Mouse (Mus musculus) limb, embryonic 12.5 days (tissue): ENCODE results near the gene Pdxdc1. TPM values are rescaled to one million over a fixed set of nuclear protein-coding genes. Genes with fewer than 3 reads are reported as not detected.
A peak's percentile ranks its signal among the peaks of the same experiment; 100 is the strongest.
"Not testable (repeated sequence)": the region's sequence is repeated elsewhere in the genome, so short reads cannot be mapped to it uniquely, and the experiment has no call there.

Experiments used
- ATAC-seq: fragments of 200-750 bp; cut with Nextera tagmentation; 2 replicates; pipeline ENCODE4 v1.8.0; 2017; ENCODE audit warnings: low read depth, moderate TSS enrichment; ENCODE audit not compliant: insufficient number of reproducible peaks, insufficient read depth, low FRiP score, low TSS enrichment
- H3K27ac ChIP-seq: fragments of 300-500 bp; sonication (generic); 2 replicates; pipeline ENCODE4 v1.5.1; 2016; ENCODE audit warnings: mild to moderate bottlenecking, moderate library complexity
- H3K27me3 ChIP-seq: fragments of 300-500 bp; sonication (generic); 2 replicates; pipeline ENCODE4 v1.6.1; 2016; ENCODE audit warnings: mild to moderate bottlenecking, moderate library complexity
- H3K36me3 ChIP-seq: fragments of 300-500 bp; sonication (generic); 2 replicates; pipeline ENCODE4 v1.6.1; 2016; ENCODE audit warnings: mild to moderate bottlenecking, moderate library complexity
- H3K4me1 ChIP-seq: fragments of 300-500 bp; sonication (generic); replicated peaks from 2 replicates; pipeline ENCODE4 v1.6.1; 2016
- H3K4me2 ChIP-seq: fragments of 300-500 bp; sonication (generic); 2 replicates; pipeline ENCODE4 v1.6.1; 2016; ENCODE audit warnings: mild to moderate bottlenecking, moderate library complexity
- H3K4me3 ChIP-seq: fragments of 300-500 bp; sonication (generic); replicated peaks from 2 replicates; pipeline ENCODE4 v1.5.1; 2016; ENCODE audit warnings: mild to moderate bottlenecking
- H3K9ac ChIP-seq: fragments of 300-500 bp; sonication (generic); replicated peaks from 2 replicates; pipeline ENCODE4 v1.6.1; 2016; ENCODE audit warnings: mild to moderate bottlenecking, moderate library complexity
- H3K9me3 ChIP-seq: fragments of 300-500 bp; sonication (generic); 2 replicates; pipeline ENCODE4 v1.6.1; 2016; ENCODE audit warnings: mild to moderate bottlenecking, moderate library complexity
- WGBS: fragments of 180-500 bp; shearing (Covaris S2); methylation state at CpG from one replicate; pipeline ENCODE4 v1.1.7; 2016; 5-methylcytosine and 5-hydroxymethylcytosine counted together
- polyA plus RNA-seq: library from polyadenylated mRNA; unstranded; fragments of >200 nt; fragmentation: Nextera tagmentation; extraction: Ambion mirVana; gene quantifications from 2 replicates; pipeline ENCODE4 v1.2.1, GENCODE M21; 2016

Gene Pdxdc1
- polyA plus RNA-seq, 1 experiment from 2014 or later = 97.9 TPM

DNA sequence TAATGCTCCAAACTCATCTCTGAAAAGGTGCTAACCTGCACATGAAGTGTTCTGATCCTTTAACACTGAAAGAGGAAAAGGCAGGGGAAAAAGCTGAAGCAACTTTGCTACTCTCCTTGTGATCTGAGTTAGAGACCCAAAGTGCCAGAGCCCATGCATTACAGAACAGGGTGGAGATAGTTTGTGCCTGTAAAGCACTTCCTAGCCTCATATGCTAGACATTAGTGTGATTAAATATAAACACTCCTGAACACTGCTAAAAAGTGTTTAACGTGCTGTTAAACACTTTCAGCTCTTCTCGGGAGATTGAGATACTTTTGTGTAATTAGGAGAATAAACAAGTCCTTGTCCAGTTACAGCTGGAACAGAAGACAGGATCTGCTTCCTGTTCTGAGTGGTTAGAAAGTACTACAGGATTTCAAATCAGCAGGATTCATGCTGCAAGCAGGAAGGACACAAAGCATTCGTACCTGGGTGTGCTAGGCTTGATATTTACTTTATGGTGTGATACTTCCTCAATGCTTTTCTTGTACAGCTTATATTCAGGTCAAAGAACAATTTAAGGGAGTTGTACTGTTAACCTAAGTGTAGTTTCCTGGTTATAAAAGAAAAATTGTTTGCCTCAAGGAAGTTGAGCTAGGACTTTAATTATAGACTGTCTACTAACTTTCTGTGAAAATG is 19.7 kb downstream of the Pdxdc1 start:
- Histone ChIP-seq H3K27ac (no peak overlapping the region), H3K4me1 (no peaks in the 10 kb centered on the region), H3K4me2 (no peak overlapping the region), H3K36me3 (peaks cover 16% of the 10 kb centered on the region; the same call in 1 of the 2 replicates), H3K4me3 (no peak overlapping the region), H3K27me3 (no peaks in the 10 kb centered on the region), H3K9ac (no peak overlapping the region), H3K9me3 (no peaks in the 10 kb centered on the region)
- WGBS = 31% methylated on average over 3 of the region's 3 CpGs
- no peak for ATAC-seq

DNA sequence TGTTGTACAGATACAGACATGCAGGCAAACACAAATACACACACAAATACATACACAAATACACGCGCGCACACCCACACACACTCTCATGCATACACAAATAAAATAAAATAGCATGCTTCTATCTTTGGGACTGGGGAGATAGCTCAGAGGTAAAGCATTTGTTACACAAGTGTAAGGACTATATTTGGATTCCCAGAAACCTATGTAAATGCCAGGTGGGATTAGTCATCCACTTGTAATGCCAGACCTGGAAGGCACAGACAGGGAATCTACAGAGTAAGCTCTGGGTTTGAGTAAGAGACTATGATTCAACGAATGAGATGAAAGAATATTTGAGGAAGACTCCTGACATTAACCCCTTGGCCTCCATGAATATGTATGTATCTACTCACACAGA is 27.4 kb downstream of the Pdxdc1 start:
- no peaks in the 10 kb centered on the region for H3K4me1 ChIP-seq
- H3K9me3 ChIP-seq = no peaks in the 10 kb centered on the region
- 95% methylated on average over 4 of the region's 4 CpGs for WGBS
- H3K4me3 ChIP-seq = no peak overlapping the region
- H3K4me2 ChIP-seq = no peak overlapping the region
- H3K27me3 ChIP-seq = no peaks in the 10 kb centered on the region
- H3K36me3 ChIP-seq = peaks cover 57% of the 10 kb centered on the region
- ATAC-seq = no peak
- H3K27ac ChIP-seq = no peak overlapping the region
- no peak overlapping the region for H3K9ac ChIP-seq

DNA sequence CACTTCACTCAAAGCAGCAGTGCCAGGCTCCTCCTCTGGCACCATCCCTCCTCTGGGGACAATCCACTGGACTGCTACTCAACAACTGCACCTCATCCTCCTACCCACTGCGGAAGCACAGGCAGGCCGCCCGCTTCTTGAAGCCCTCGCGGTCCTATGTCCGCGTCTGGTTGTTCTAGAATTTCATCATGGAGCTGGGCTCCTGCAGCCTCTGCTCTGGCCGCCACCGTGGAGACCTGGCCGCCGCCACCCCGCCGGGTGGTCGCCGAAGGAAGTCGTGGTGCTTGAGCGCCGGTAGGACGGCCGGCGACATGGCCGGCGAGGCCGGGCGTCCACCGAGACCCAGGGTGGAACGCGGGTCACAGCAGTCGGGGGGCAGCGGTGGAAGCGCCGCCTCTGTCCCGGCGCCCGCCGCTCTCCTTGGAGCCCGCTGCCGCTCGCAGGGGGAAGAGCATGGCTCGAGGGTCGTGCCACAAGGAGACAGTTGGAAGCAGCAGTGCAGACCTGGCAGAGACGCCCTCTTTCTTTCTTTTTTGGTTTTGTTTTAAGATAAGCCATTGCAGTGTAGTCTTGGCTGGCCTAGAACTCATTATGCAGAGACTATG is 34.9 kb downstream of the Pdxdc1 start:
- no peak for ATAC-seq
- 12% methylated on average over 42 of the region's 42 CpGs for WGBS
- Histone ChIP-seq H3K9ac (peak overlapping the region; percentile 48), H3K27ac (peak overlapping the region; percentile 53; the same call in 1 of the 2 replicates), H3K9me3 (no peaks in the 10 kb centered on the region), H3K36me3 (peaks cover 39% of the 10 kb centered on the region), H3K27me3 (no peaks in the 10 kb centered on the region), H3K4me1 (peaks cover 7% of the 10 kb centered on the region; the same call in 1 of the 2 replicates), H3K4me3 (peak overlapping the region; percentile 36), H3K4me2 (peak overlapping the region; percentile 58)

DNA sequence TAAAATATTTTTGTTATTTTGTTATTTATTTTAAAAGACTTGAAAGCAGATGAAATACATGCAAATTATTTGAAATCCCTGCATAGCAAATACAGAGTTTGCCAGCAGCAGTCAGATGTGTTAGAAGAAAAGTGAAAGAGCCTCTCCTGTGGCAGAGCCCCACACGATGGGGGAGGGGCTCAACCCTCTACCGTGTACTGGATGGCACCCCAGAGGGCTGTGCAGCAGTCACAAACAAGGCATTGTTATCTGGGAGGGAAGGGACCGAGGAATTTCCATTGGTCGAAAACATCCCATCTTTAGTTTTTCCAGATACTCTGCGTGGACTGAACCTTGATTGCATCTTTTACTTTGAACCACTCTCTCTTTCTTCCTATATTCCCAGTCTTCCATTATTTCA is 35.5 kb downstream of the Pdxdc1 start:
- peaks cover 43% of the 10 kb centered on the region for H3K36me3 ChIP-seq
- not testable (repeated sequence) for H3K9ac ChIP-seq, H3K4me3 ChIP-seq, H3K4me1 ChIP-seq, H3K27me3 ChIP-seq, H3K9me3 ChIP-seq
- 0 out of 2 replicates have a peak overlapping the region, but pooled peaks have one; percentile 53 for H3K27ac ChIP-seq
- 41% methylated on average over 5 of the region's 5 CpGs for WGBS
- H3K4me2 ChIP-seq = peak overlapping the region; percentile 58; the same call in 1 of the 2 replicates
- ATAC-seq = 0 out of 2 replicates have a peak, but pooled peaks have one; percentile 52

DNA sequence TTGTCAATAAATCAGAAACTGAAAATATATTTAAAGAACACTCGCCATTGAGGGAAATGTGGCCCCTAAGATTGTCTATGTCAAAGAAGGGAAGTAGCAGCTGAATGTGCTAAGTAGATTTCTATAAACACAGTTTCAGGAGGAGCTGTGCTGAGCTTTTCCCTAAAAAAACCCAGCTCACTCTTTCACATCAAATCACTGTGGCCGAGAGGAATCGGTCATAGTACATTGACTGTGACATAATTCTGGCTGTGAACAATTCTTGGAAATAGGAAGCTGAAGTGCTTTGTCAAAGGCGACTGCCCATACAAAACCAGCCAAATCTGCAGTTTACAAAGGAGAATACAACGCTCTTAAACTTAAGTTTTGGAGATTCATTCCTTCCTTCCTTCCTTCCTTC is 36.3 kb downstream of the Pdxdc1 start:
- 89% methylated on average over 5 of the region's 5 CpGs for WGBS
- no peaks in the 10 kb centered on the region for H3K27me3 ChIP-seq
- no peak overlapping the region for H3K4me2 ChIP-seq
- ATAC-seq = no peak
- peaks cover 7% of the 10 kb centered on the region; the same call in 1 of the 2 replicates for H3K4me1 ChIP-seq
- no peak overlapping the region for H3K9ac ChIP-seq
- H3K9me3 ChIP-seq = no peaks in the 10 kb centered on the region
- H3K36me3 ChIP-seq = peaks cover 39% of the 10 kb centered on the region
- no peak overlapping the region for H3K27ac ChIP-seq
- no peak overlapping the region for H3K4me3 ChIP-seq

DNA sequence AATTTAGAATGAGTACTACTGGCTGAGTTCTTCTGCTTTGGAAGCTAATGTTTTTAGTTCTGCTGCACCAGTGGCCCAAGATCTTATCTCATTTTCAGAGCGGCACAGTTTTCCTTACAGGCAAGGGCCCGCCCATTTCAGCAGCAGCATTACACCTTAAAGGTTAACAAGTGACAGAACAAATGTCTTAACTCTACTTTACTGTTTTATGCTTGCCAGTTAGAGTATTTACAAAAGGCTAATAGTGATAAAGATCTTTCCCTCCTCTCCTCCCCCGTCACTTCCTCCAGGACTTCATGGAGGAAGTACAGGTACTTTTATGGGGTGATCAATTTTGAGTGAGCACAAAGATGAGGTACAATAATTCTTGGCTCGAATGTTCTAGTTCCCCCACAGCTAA is 36.9 kb downstream of the Pdxdc1 start:
- no peak overlapping the region for H3K9ac ChIP-seq
- H3K9me3 ChIP-seq = no peaks in the 10 kb centered on the region
- no peak overlapping the region for H3K4me2 ChIP-seq
- no peak overlapping the region for H3K4me3 ChIP-seq
- peaks cover 7% of the 10 kb centered on the region; the same call in 1 of the 2 replicates for H3K4me1 ChIP-seq
- ATAC-seq = no peak
- H3K27ac ChIP-seq = no peak overlapping the region
- no peaks in the 10 kb centered on the region for H3K27me3 ChIP-seq
- peaks cover 35% of the 10 kb centered on the region for H3K36me3 ChIP-seq
- 61% methylated on average over 4 of the region's 4 CpGs for WGBS

DNA sequence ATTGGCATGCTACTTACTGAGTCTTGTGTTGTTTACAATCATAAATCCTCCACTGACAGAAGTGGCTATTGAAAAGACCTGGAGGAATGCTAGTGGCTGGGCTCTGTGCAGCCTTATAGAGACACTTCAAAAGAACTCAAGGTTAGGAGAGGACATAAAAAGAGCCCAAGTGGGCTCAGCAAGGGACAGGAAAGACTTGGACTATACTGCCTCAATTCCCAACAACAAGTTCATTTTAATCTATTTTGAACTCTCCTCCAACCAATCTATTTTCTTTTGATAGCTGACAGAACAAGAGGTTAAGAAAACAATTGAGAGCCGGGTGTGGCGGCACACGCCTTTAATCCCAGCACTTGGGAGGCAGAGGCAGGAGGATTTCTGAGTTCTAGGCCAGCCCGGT is 49.0 kb downstream of the Pdxdc1 start:
- Histone ChIP-seq H3K9me3 (no peaks in the 10 kb centered on the region), H3K27me3 (no peaks in the 10 kb centered on the region), H3K4me2 (no peak overlapping the region), H3K4me1 (no peaks in the 10 kb centered on the region), H3K27ac (no peak overlapping the region), H3K9ac (no peak overlapping the region), H3K4me3 (no peak overlapping the region), H3K36me3 (peaks cover 64% of the 10 kb centered on the region)
- ATAC-seq = no peak
- WGBS = 98% methylated on average over 4 of the region's 4 CpGs

DNA sequence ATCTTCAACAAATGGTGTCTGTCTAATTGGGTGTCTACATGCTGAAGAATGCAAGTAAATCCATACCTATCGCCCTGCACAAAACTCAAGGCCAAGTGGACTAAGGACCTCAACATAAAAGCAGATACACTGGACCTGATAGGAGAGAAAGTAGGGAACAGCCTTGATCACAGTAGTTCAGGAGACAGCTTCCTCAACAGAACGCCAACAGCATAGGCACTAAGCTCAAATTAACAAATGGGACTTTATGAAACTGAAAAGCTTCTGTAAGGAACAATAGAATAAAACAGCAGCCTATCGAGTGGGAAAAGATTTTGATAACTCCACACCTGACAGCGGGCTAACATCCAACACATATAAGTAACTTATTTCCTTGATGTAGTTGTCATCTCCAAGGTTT is 51.5 kb downstream of the Pdxdc1 start:
- Histone ChIP-seq H3K36me3 (peaks cover 62% of the 10 kb centered on the region), H3K4me1 (no peaks in the 10 kb centered on the region), H3K27me3 (no peaks in the 10 kb centered on the region), H3K4me2 (no peak overlapping the region), H3K27ac (no peak overlapping the region), H3K4me3 (no peak overlapping the region), H3K9ac (no peak overlapping the region), H3K9me3 (no peaks in the 10 kb centered on the region)
- 93% methylated on average over 4 of the region's 4 CpGs for WGBS
- no peak for ATAC-seq

DNA sequence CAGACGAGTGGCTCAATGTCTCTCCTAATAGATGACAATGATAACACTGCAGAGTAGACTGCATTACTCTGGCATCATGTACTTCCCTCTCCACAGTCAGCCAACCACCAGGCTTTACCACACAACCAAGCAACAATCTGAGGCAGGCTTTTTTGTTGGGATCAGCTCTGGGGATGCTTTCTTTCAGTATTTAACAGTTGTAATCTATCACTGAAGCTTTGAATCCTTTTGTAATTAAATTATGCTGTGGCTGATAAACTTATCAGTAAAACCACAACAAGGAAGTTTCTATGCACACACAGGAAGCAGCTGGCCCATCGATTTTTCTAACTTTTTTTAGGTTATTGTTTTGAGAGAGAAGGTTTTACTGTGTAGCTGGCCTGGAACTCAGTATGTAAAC is 54.6 kb downstream of the Pdxdc1 start:
- Histone ChIP-seq H3K4me2 (no peak overlapping the region), H3K36me3 (peaks cover 68% of the 10 kb centered on the region), H3K27ac (no peak overlapping the region), H3K27me3 (no peaks in the 10 kb centered on the region), H3K9ac (no peak overlapping the region), H3K9me3 (no peaks in the 10 kb centered on the region), H3K4me1 (no peaks in the 10 kb centered on the region), H3K4me3 (no peak overlapping the region)
- WGBS = 83% methylated on average over 2 of the region's 2 CpGs
- no peak for ATAC-seq

DNA sequence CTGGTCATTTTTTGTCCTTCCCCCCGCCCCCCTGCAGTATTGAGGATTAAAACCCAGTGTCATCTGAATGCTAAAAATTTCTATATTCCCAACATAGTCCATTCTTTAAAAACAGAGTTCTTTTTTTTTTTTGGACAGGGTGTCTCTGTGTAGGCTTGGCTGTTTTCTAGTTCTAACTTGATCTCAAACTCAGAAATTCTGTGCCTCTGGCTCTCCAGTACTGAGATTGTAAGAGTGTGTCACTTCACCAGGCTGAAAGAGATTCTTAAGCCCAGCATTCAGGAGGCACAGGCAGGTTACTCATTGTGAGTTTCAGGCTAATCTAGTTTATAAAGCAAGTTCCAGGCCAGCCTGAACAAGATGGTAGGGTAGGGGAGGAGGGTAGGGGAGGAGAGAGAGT is 56.3 kb downstream of the Pdxdc1 start:
- Histone ChIP-seq H3K27ac (no peak overlapping the region), H3K9ac (no peak overlapping the region), H3K36me3 (peaks cover 72% of the 10 kb centered on the region), H3K9me3 (no peaks in the 10 kb centered on the region), H3K4me1 (no peaks in the 10 kb centered on the region), H3K4me2 (no peak overlapping the region), H3K27me3 (no peaks in the 10 kb centered on the region), H3K4me3 (no peak overlapping the region)
- WGBS = 95% methylated on average over 1 of the region's 1 CpGs
- no peak for ATAC-seq

DNA sequence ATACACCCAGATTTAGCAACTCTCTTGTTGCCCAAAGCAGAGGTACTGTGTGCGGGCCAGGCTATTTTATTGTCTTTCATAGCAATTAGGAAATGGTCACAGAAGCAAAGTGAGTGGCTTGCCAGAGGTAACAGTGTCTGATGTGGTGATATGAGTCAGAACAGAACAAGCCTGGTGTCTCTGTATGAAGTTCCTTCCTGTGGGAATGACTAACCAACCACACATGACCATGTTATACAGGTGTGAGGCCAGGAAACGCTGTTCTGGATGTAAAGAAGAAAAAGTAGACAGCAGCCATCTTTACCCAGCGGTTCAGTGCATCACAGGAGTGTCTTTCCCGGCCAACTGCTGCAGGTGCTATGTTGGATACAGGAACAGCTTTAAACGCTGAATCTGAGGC is 57.9 kb downstream of the Pdxdc1 start:
- no peak overlapping the region for H3K4me2 ChIP-seq
- no peaks in the 10 kb centered on the region for H3K27me3 ChIP-seq
- no peaks in the 10 kb centered on the region for H3K4me1 ChIP-seq
- no peak overlapping the region for H3K9ac ChIP-seq
- H3K4me3 ChIP-seq = no peak overlapping the region
- WGBS = 93% methylated on average over 5 of the region's 5 CpGs
- peaks cover 81% of the 10 kb centered on the region for H3K36me3 ChIP-seq
- no peaks in the 10 kb centered on the region for H3K9me3 ChIP-seq
- no peak overlapping the region for H3K27ac ChIP-seq
- ATAC-seq = no peak

DNA sequence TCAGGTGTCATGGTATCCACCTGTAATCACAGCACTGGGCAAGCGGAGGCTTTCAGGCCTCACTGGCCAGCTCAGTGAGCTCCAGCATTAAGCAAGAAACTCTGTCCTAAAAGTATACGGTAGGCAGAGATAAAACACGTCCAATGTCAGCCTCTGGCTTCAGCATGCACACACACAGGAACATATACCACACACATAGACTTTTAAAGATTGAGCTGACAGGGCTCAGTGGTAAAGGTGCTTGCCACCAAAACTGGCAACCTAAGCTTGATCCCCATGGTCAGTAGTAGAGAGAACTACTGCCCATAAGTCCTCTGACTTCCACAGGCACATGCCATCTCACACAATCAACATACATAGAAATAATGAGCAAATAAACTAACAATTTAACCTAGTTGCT is 62.0 kb downstream of the Pdxdc1 start:
- peaks cover 95% of the 10 kb centered on the region for H3K36me3 ChIP-seq
- 91% methylated on average over 3 of the region's 3 CpGs for WGBS
- H3K27ac ChIP-seq = no peak overlapping the region
- no peak overlapping the region for H3K4me3 ChIP-seq
- no peaks in the 10 kb centered on the region for H3K27me3 ChIP-seq
- ATAC-seq = no peak
- H3K9ac ChIP-seq = no peak overlapping the region
- no peaks in the 10 kb centered on the region for H3K4me1 ChIP-seq
- no peak overlapping the region for H3K4me2 ChIP-seq
- no peaks in the 10 kb centered on the region for H3K9me3 ChIP-seq
